Mouse (Mus musculus) lung, adult 2 months (tissue): Measurements from ENCODE around the gene Cd68.

Experiments
- CTCF ChIP-seq: fragments of 200-500 bp; IDR thresholded peaks from 2 replicates; pipeline ENCODE4 v1.5.1; 2011; ENCODE audit warnings: mild to moderate bottlenecking, low read length, control low read depth; ENCODE audit not compliant: insufficient read depth
- POLR2A ChIP-seq: fragments of 200-500 bp; IDR thresholded peaks from 2 replicates; pipeline ENCODE4 v1.6.1; 2011; ENCODE audit warnings: low read depth, mild to moderate bottlenecking, control low read depth, low read length, borderline replicate concordance; ENCODE audit errors: extremely low read depth

GRCm38 (mm10) chr11:69708614-69709265 lies 42.8 kb upstream of the Cd68 start:
- TF ChIP-seq CTCF (no peak), POLR2A (no peak)
